Mouse (Mus musculus) cerebellum, adult 2 months (tissue): ENCODE data around the gene Gpsm3.

Source experiments
- CTCF ChIP-seq: fragments of 200-500 bp; IDR thresholded peaks from 2 replicates; pipeline ENCODE4 v1.5.1; 2011; ENCODE audit warnings: low read depth, mild to moderate bottlenecking, control low read depth, low read length, moderate library complexity, borderline replicate concordance; ENCODE audit not compliant: insufficient read depth
- POLR2A ChIP-seq: fragments of 200-500 bp; IDR thresholded peaks from 2 replicates; pipeline ENCODE4 v1.6.1; 2011; ENCODE audit warnings: low read length, control low read depth, borderline replicate concordance; ENCODE audit not compliant: insufficient read depth

- TF ChIP-seq CTCF (no peak), POLR2A (no peak)
These were observed 16.8 kb downstream of the Gpsm3 start for GRCm38 (mm10) chr17:34606186-34607039.
